Mouse (Mus musculus) erythroblast, embryonic 14.5 days (primary cell): ENCODE results near the gene Sgcb. TPM values are rescaled to one million over a fixed set of nuclear protein-coding genes. Genes with fewer than 3 reads are reported as not detected.

Source experiments
- H3K27me3 ChIP-seq: 2 replicates; pipeline ENCODE4 v1.6.1; 2012; ENCODE audit warnings: inconsistent platforms; ENCODE audit not compliant: control insufficient read depth
- H3K36me3 ChIP-seq: 2 replicates; pipeline ENCODE4 v1.6.1; 2012; ENCODE audit warnings: mild to moderate bottlenecking, inconsistent platforms; ENCODE audit not compliant: control insufficient read depth
- H3K4me1 ChIP-seq: 2 replicates; pipeline ENCODE4 v1.6.1; 2012; ENCODE audit warnings: inconsistent platforms; ENCODE audit not compliant: control insufficient read depth
- H3K4me3 ChIP-seq: replicated peaks from 2 replicates; pipeline ENCODE3; 2012; ENCODE audit warnings: moderate library complexity, mild to moderate bottlenecking, inconsistent platforms
- H3K9me3 ChIP-seq: 2 replicates; pipeline ENCODE4 v1.6.1; 2012; ENCODE audit warnings: low read length, inconsistent platforms, mixed read lengths; ENCODE audit not compliant: control insufficient read depth
- GATA1 ChIP-seq: IDR thresholded peaks from 2 replicates; pipeline ENCODE4 v1.6.1; 2012; ENCODE audit warnings: low read length, inconsistent platforms, mixed read lengths
- TAL1 ChIP-seq: IDR thresholded peaks from 3 replicates; pipeline ENCODE4 v1.6.1; 2012; ENCODE audit warnings: low read length, inconsistent platforms, mixed read lengths
- polyA plus RNA-seq: library from polyadenylated mRNA; stranded (reverse); fragments of >175 nt; gene quantifications from 2 replicates; pipeline ENCODE4 v1.2.3, GENCODE M21; 2012

Sgcb gene
- 0.03 TPM in 1 of 2 replicates, not detected in the other for polyA plus RNA-seq

DNA sequence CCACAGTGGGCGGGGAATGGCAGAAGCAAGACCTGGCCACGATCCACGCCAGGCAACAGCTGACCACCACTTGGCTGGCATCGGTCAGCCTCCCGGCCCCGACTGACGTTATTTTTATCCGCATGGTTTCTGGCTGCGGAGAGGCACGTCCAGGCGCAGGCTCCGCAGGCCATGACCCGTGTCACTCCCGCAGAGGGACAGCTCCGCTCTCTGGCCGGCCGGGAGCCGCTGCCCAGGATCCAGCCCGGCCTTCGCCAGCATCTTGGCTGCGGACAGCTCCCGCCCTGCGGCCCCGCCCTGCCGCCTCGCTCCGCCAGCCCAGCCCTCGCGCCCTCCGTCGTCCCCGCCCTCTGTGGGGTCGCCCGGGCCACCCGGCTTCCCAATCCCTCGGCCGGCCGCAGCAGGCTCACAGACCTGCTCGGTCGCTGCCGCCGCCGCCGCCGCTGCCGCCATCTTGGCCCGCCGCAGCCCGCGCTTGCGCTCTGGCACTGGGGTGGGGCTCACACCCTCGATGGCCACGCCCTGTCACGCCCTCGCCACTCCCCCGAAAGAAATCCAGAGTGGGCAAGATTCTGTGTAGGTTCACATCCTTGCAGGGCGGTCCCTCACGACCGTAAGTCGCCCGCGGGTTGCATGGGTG, at the start of gene Sgcb:
TSS of gene Sgcb (minus strand) at position 530 of the 640 bp plus-strand sequence.
- H3K27me3 ChIP-seq: peaks cover 72% of the 10 kb centered on the region
- H3K9me3 ChIP-seq: peaks cover 4% of the 10 kb centered on the region; the same call in 1 of the 2 replicates
- H3K36me3 ChIP-seq: no peaks in the 10 kb centered on the region
- peak within 1 kb of the TSS; percentile 60 for H3K4me3 ChIP-seq
- peaks cover 8% of the 10 kb centered on the region for H3K4me1 ChIP-seq
- TF ChIP-seq TAL1 (no peak), GATA1 (no peak)

DNA sequence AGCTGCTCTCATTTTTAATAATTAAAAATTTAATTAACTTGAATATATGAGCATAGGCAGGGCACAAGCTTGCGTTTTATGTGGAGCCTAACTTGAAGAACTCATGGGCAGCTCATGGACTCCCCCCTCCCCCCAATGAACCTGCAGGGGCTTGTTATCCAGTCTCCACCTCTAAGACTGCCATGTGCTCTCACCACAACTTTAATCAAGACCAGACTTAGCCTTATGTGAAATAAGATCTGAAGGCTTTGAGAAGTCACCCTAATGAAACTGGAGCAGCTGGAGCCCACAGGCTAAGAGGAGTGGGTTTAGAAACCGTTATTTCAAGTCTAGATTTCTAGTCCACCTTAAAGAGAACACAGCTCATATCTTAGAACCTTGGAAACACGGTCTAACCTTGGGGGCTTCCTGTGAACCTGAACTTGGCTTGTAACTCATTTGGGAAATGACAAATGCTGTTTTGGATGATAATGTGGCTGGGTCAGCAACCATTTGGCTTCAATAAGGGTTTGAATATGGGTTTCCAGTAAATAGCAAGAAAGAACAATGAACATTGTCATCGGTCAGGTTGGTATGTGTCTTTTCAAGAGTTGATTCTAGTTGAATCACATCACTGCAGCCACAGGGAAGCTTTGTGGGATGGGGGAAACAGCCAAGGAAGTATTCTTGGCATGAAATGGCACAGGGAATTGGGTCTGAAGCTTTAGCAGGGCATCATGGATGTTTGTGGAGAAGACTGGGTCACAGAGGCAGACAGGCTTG, 46.8 kb upstream of the Sgcb start:
- TF ChIP-seq TAL1 (no peak), GATA1 (no peak)
- Histone ChIP-seq H3K9me3 (peaks cover 6% of the 10 kb centered on the region), H3K27me3 (no peaks in the 10 kb centered on the region), H3K4me1 (no peaks in the 10 kb centered on the region), H3K36me3 (no peaks in the 10 kb centered on the region), H3K4me3 (no peak overlapping the region)

DNA sequence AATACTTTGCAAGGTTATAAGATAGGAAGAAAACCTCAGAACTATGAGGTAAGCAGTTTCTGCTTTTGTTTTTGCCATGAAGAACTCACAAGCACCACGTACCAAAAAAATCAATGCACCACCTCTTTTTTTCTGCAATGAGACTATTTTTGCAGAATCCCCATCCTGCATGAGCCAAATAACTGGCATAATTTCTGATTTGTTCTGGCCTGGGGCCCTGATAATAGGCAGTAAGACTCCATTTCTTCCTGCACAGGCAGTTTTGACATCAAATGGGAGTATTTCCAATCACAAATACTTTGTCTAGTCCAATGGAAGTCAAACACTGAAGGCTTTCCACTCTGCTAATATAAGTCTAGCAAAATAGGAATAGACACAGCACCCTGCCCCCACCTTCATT, 46.2 kb upstream of the Sgcb start:
- H3K27me3 ChIP-seq: no peaks in the 10 kb centered on the region
- TF ChIP-seq TAL1 (no peak), GATA1 (no peak)

DNA sequence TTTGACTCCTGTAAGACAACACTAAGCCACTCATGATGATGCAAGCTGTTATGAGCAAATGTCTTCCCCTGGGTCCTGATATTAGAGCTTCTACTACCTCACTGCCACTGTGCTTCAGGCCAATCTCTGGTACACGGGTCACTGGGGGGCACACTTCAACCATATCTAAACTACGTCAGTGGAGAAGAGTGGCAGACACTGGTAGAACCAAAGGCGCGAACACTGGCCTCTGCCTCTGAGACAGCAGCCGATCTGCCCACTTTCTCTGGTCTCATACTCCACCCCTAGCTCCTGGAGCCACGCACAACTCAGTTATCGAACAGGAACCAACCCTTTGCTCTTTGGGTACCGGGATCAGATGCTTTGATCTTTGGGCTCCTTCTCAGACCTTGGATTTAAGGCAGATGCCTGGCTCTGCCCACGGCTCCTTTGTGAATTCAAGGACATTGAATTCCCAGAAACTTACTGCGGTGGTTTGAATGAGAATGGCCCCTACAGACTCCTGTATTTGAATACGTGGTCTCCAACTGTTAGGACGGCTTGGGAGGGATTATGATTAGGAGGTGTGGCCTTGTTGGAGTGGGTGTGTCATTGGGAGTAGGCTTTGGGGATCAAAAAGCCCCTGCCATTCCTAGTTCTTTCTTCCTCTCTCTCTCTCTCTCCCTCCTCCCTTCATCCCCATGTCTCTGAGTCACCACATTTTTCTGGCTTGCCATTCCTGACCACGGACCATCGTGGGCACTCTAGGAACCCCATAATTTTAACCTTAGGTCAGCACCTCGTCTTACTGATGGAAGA, 44.3 kb upstream of the Sgcb start:
- H3K9me3 ChIP-seq: no peaks in the 10 kb centered on the region
- H3K4me3 ChIP-seq: no peak overlapping the region
- H3K27me3 ChIP-seq: no peaks in the 10 kb centered on the region
- TF ChIP-seq TAL1 (no peak), GATA1 (no peak)
- no peaks in the 10 kb centered on the region for H3K4me1 ChIP-seq
- H3K36me3 ChIP-seq: no peaks in the 10 kb centered on the region

More for the DNA sequence above, 46.2 kb upstream of the Sgcb start:
- Histone ChIP-seq H3K9me3 (peaks cover 5% of the 10 kb centered on the region), H3K4me3 (no peak overlapping the region), H3K36me3 (no peaks in the 10 kb centered on the region), H3K4me1 (no peaks in the 10 kb centered on the region)

DNA sequence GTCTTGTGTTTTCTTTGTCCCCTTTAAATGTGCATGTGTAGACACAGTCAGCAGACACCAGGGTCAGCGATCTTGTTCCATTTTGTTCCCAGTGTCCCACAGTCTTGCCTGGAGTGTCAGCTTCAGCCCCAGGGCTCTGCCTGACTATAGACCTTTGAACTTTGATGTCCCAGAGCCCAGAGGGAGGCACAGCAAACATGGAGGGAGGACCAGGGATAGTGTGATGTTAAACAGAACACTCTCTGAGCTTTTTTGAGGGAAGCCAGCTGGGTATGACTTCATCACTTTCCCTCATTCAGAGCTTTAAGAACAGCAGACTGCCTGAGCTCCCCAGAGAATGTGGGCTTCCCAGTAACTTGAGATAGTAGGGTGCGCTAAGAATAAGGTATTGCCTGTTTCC, 42.6 kb upstream of the Sgcb start:
- Histone ChIP-seq H3K4me3 (no peak overlapping the region), H3K27me3 (no peaks in the 10 kb centered on the region), H3K9me3 (no peaks in the 10 kb centered on the region), H3K4me1 (no peaks in the 10 kb centered on the region), H3K36me3 (no peaks in the 10 kb centered on the region)
- no peak for TF ChIP-seq TAL1

DNA sequence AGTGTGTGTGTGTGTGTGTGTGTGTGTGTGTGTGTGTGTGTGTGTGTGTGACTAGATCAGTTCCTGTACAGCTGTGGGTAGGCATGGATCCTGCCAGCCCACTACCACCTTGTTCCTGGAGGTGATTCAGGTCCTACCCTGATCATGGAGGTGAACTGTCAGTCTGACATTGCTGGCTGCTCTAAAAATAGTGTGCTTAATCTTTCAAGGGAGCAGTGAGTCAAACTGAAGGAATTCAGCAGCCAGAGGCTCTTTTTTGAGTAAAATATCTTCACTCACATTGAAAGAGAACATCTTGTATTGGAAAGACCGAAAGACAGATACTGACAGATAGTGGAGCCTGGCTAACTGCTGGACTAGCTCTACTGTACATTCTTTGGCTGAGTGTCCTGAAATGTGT, 41.0 kb upstream of the Sgcb start:
- Histone ChIP-seq H3K36me3 (no peaks in the 10 kb centered on the region), H3K27me3 (no peaks in the 10 kb centered on the region), H3K4me1 (no peaks in the 10 kb centered on the region), H3K9me3 (no peaks in the 10 kb centered on the region), H3K4me3 (no peak overlapping the region)
- TF ChIP-seq GATA1 (no peak), TAL1 (no peak)

DNA sequence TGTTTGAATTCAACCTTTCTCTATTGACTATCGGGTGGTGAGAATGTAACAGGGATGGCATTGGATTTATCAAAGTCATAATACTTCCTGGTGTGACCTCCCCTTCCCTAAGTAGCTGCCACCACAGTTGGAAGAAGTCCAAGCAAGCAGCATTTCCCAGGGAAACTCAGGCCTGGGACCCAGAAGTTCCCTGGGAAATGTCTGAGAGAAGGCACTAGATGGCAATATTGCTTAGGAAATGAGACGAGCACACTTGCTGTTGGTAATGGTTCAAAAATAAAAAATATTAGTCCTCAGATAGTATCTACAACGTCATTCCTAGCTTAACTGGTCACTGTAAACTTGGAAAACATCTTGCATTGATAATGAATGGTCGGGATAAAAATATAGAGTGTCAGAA, 38.6 kb upstream of the Sgcb start:
- Histone ChIP-seq H3K4me3 (no peak overlapping the region), H3K36me3 (no peaks in the 10 kb centered on the region), H3K27me3 (no peaks in the 10 kb centered on the region), H3K4me1 (no peaks in the 10 kb centered on the region), H3K9me3 (no peaks in the 10 kb centered on the region)
- no peak for TF ChIP-seq GATA1
- no peak for TF ChIP-seq TAL1

DNA sequence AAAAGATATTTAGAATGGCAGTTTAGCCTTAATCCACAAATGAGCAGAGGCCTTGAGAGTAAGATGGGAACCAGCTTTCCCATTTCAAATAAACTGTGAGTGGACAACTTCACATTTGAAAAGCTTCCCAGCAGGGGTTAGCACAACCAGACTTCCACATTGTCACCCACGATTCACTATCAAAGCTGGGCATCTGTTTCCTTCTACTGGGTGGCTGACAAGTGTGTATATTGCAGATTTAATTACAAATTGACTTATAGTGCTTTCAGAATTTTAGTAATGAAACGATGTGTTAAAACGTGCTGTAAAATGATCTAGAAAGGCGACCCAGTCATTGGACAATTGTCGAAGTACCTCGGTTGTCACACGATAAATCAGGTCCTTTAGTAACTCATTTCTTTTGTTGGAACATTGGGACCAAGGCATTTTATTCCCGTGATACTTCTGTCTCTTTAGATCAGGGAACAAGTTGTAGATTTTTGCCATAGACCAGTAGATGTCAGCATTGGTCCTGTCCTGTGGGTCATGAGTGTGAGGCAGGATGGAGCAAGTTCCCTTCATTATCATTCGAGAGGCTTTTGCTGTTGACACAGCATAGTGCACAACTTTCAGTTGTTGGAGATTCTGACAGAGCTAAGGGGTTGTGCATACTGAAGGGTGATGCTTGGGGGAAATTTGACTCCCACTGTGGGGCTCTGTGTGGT, 36.3 kb upstream of the Sgcb start:
- no peaks in the 10 kb centered on the region for H3K36me3 ChIP-seq
- no peaks in the 10 kb centered on the region for H3K9me3 ChIP-seq
- no peak overlapping the region for H3K4me3 ChIP-seq
- no peak for TF ChIP-seq TAL1
- no peak for TF ChIP-seq GATA1
- H3K4me1 ChIP-seq: no peaks in the 10 kb centered on the region
- no peaks in the 10 kb centered on the region for H3K27me3 ChIP-seq

DNA sequence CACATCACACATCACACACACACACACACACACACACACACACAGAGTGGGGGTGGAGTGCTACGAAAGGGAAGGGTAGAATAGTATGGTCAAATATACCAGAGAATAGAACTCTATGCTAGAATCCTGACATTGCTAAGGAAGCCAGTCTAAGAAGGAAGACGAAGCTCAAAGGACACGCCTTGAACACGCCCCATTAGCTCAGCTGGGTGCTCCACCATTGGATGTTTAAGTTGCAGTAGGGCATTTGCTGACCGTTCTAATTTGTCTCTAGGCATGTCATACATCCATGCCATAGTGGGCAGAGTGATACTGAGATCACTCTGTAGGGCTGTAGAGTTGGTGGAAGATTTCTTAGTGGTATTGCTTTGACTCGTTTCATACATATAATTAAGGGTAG, 35.6 kb upstream of the Sgcb start:
- no peak overlapping the region for H3K4me3 ChIP-seq
- TF ChIP-seq GATA1: no peak
- no peak for TF ChIP-seq TAL1
- H3K36me3 ChIP-seq: no peaks in the 10 kb centered on the region

More for the DNA sequence above, 35.6 kb upstream of the Sgcb start:
- Histone ChIP-seq H3K27me3 (no peaks in the 10 kb centered on the region), H3K4me1 (no peaks in the 10 kb centered on the region), H3K9me3 (no peaks in the 10 kb centered on the region)
